9 mouse cellular contexts compared by ENCODE assay signal in genomic region chr5:34287001-34287837, GRCm38 (mm10). TPM values are rescaled to one million over a fixed set of nuclear protein-coding genes. Genes with fewer than 3 reads are reported as not detected.
DNase-seq lines count a peak whose midpoint lies in the region; ATAC-seq lines count a peak whose summit lies in the region.
"Had no signal": no experiment of that assay in that cellular context is flagged by ENCODE, and none has a peak within 500 bp of the region (broad histone marks: within the 10 kb centered on the region; RNA-seq: fewer than 3 reads in every experiment).

No protein-coding gene starts in this region.

- H3K9ac ChIP-seq in lung, embryonic 15.5 days: no peak overlapping the region
- no peak overlapping the region for H3K9ac ChIP-seq in embryonic facial prominence, embryonic 15.5 days
- peak overlapping the region; percentile 67 for H3K9ac ChIP-seq in neural tube, embryonic 12.5 days

- H3K36me3 ChIP-seq in lung, embryonic 15.5 days: no peaks in the 10 kb centered on the region
- H3K36me3 ChIP-seq in embryonic facial prominence, embryonic 15.5 days: no peaks in the 10 kb centered on the region
- no peaks in the 10 kb centered on the region for H3K36me3 ChIP-seq in limb, embryonic 10.5 days
- H3K36me3 ChIP-seq in neural tube, embryonic 12.5 days: no peaks in the 10 kb centered on the region

- H3K27me3 ChIP-seq in lung, embryonic 15.5 days: peaks cover 60% of the 10 kb centered on the region
- H3K27me3 ChIP-seq in embryonic facial prominence, embryonic 15.5 days: peaks cover 59% of the 10 kb centered on the region
- H3K27me3 ChIP-seq in limb, embryonic 10.5 days (ENCODE audit: low read depth, poor library complexity, severe bottlenecking): peaks cover 97% of the 10 kb centered on the region
- H3K27me3 ChIP-seq in neural tube, embryonic 12.5 days (replicated peaks): peaks cover 38% of the 10 kb centered on the region

- H3K27ac ChIP-seq in lung, embryonic 15.5 days: no peak overlapping the region
- no peak overlapping the region for H3K27ac ChIP-seq in embryonic facial prominence, embryonic 15.5 days (replicated peaks)
- H3K27ac ChIP-seq in limb, embryonic 10.5 days: no peak overlapping the region
- no peak overlapping the region for H3K27ac ChIP-seq in neural tube, embryonic 12.5 days

- peaks cover 21% of the 10 kb centered on the region for H3K4me1 ChIP-seq in lung, embryonic 15.5 days
- peaks cover 22% of the 10 kb centered on the region for H3K4me1 ChIP-seq in embryonic facial prominence, embryonic 15.5 days
- H3K4me1 ChIP-seq in limb, embryonic 10.5 days: peaks cover 37% of the 10 kb centered on the region
- H3K4me1 ChIP-seq in neural tube, embryonic 12.5 days: peaks cover 23% of the 10 kb centered on the region

- under 1% methylated on average over 54 of the region's 54 CpGs for WGBS in lung, embryonic 15.5 days
- WGBS in embryonic facial prominence, embryonic 15.5 days: 1% methylated on average over 54 of the region's 54 CpGs
- WGBS in limb, embryonic 10.5 days: under 1% methylated on average over 54 of the region's 54 CpGs
- under 1% methylated on average over 54 of the region's 54 CpGs for WGBS in neural tube, embryonic 12.5 days

- H3K4me3 ChIP-seq in lung, embryonic 15.5 days: peak overlapping the region; percentile 60
- H3K4me3 ChIP-seq in embryonic facial prominence, embryonic 15.5 days (replicated peaks): peak overlapping the region; percentile 65
- peak overlapping the region; percentile 72 for H3K4me3 ChIP-seq in limb, embryonic 10.5 days
- peak overlapping the region; percentile 67 for H3K4me3 ChIP-seq in neural tube, embryonic 12.5 days

- peak; percentile 11 for DNase-seq in adrenal gland, adult 2 months
- no peak for DNase-seq in adrenal gland, adult (ENCODE audit: inconsistent age in 2 of 2, low spot score in 1 of 2)
- DNase-seq in lung, postnatal 25 days (ENCODE audit: low spot score): no peak
- DNase-seq in limb, embryonic 10.5 days (ENCODE audit: low spot score): peak; percentile 55
- DNase-seq in spleen, postnatal 14 days (ENCODE audit: low spot score in 2 of 2): no peak

- no peak for ATAC-seq in lung, embryonic 15.5 days (ENCODE audit: borderline replicate concordance, extremely low read depth, low FRiP score, low TSS enrichment)
- no peak for ATAC-seq in embryonic facial prominence, embryonic 15.5 days (ENCODE audit: insufficient number of reproducible peaks, low FRiP score, low TSS enrichment, low read depth)
- ATAC-seq in neural tube, embryonic 12.5 days (ENCODE audit: low FRiP score, low read depth): no peak

- H3K4me2 ChIP-seq in lung, embryonic 15.5 days: peak overlapping the region; percentile 98
- H3K4me2 ChIP-seq in embryonic facial prominence, embryonic 15.5 days (replicated peaks): peak overlapping the region; percentile 99
- H3K4me2 ChIP-seq in neural tube, embryonic 12.5 days (replicated peaks): peak overlapping the region; percentile 95

- H3K9me3 ChIP-seq in lung, embryonic 15.5 days: no peaks in the 10 kb centered on the region
- no peaks in the 10 kb centered on the region for H3K9me3 ChIP-seq in embryonic facial prominence, embryonic 15.5 days (replicated peaks)
- H3K9me3 ChIP-seq in limb, embryonic 10.5 days (replicated peaks): no peaks in the 10 kb centered on the region
- no peaks in the 10 kb centered on the region for H3K9me3 ChIP-seq in neural tube, embryonic 12.5 days

RNA-seq across cellular contexts. Expression of gene Zfyve28, which starts 1.0 kb away (rescaled TPM):
- total RNA-seq in adrenal gland, adult 2 months (2021): under 1 TPM; 0.40 to 0.90 TPM
- polyA plus RNA-seq in adrenal gland, adult 2 months (2012; rRNA removed): 1.6 and 3.8 TPM in 2 replicates
- polyA plus RNA-seq in lung, embryonic 15.5 days (2015; fragmentation: Nextera tagmentation; extraction: Ambion mirVana): 0.20 and 0.64 TPM in 2 replicates
- polyA plus RNA-seq in embryonic facial prominence, embryonic 15.5 days (2015; fragmentation: Nextera tagmentation; extraction: Ambion mirVana): 0.84 and 1.2 TPM in 2 replicates
- 0.62 and 0.76 TPM in 2 replicates for polyA plus RNA-seq in limb, embryonic 10.5 days (2016; fragmentation: Nextera tagmentation; extraction: Ambion mirVana)
- 4.5 and 5.2 TPM in 2 replicates for polyA plus RNA-seq in neural tube, embryonic 12.5 days (2016; fragmentation: Nextera tagmentation; extraction: Ambion mirVana)
- total RNA-seq: common myeloid progenitor, adult 5-6 weeks had no signal

RNA-seq across cellular contexts. Expression of gene Cfap99, which starts 1.2 kb away (rescaled TPM):
- total RNA-seq in adrenal gland, adult 2 months (2021): not detected
- not detected in 2 replicates for polyA plus RNA-seq in adrenal gland, adult 2 months (2012; rRNA removed)
- polyA plus RNA-seq in lung, embryonic 15.5 days (2015; fragmentation: Nextera tagmentation; extraction: Ambion mirVana): 0.14 and 0.24 TPM in 2 replicates
- 0.35 and 0.88 TPM in 2 replicates for polyA plus RNA-seq in embryonic facial prominence, embryonic 15.5 days (2015; fragmentation: Nextera tagmentation; extraction: Ambion mirVana)
- not detected in 2 replicates for polyA plus RNA-seq in limb, embryonic 10.5 days (2016; fragmentation: Nextera tagmentation; extraction: Ambion mirVana)
- not detected in 2 replicates for polyA plus RNA-seq in neural tube, embryonic 12.5 days (2016; fragmentation: Nextera tagmentation; extraction: Ambion mirVana)
- total RNA-seq: common myeloid progenitor, adult 5-6 weeks had no signal

RNA-seq across cellular contexts. Expression of gene Rnf4, which starts 48.9 kb away (rescaled TPM):
- 100 to 1,000 TPM in 1 of 2 experiments, 10 to 100 TPM in 1; 88.6 to 107 TPM for total RNA-seq in adrenal gland, adult 2 months (2021)
- polyA plus RNA-seq in adrenal gland, adult 2 months (2012; rRNA removed): 25.7 and 29.2 TPM in 2 replicates
- polyA plus RNA-seq in lung, embryonic 15.5 days (2015; fragmentation: Nextera tagmentation; extraction: Ambion mirVana): 163 and 164 TPM in 2 replicates
- 142 and 147 TPM in 2 replicates for polyA plus RNA-seq in embryonic facial prominence, embryonic 15.5 days (2015; fragmentation: Nextera tagmentation; extraction: Ambion mirVana)
- polyA plus RNA-seq in limb, embryonic 10.5 days (2016; fragmentation: Nextera tagmentation; extraction: Ambion mirVana): 188 and 207 TPM in 2 replicates
- polyA plus RNA-seq in neural tube, embryonic 12.5 days (2016; fragmentation: Nextera tagmentation; extraction: Ambion mirVana): 159 TPM in 2 replicates

Comparison
In these comparisons a context has a peak if more than half of its experiments do, and no peak if none do; other contexts are left out.
1. DNase-seq: peak in adrenal gland, adult 2 months (single experiment) and limb, embryonic 10.5 days (single experiment); none in adrenal gland, adult (0 of 2), lung, postnatal 25 days (single experiment) and spleen, postnatal 14 days (0 of 2).
2. Peak in every context shown above with its lines, with median percentiles within 50 percentile points of each other: H3K4me2 ChIP-seq and H3K4me3 ChIP-seq.